Mouse (Mus musculus) natural killer cell, adult 2 months (primary cell): ENCODE data around the gene Dync2li1.

ENCODE experiments used
- DNase-seq, 2 experiments: peaks; one replicate each; pipeline ENCODE4 v3.0.0; 2022; ENCODE audit warnings: low spot score in 2 of 2

The Dync2li1 gene

DNA sequence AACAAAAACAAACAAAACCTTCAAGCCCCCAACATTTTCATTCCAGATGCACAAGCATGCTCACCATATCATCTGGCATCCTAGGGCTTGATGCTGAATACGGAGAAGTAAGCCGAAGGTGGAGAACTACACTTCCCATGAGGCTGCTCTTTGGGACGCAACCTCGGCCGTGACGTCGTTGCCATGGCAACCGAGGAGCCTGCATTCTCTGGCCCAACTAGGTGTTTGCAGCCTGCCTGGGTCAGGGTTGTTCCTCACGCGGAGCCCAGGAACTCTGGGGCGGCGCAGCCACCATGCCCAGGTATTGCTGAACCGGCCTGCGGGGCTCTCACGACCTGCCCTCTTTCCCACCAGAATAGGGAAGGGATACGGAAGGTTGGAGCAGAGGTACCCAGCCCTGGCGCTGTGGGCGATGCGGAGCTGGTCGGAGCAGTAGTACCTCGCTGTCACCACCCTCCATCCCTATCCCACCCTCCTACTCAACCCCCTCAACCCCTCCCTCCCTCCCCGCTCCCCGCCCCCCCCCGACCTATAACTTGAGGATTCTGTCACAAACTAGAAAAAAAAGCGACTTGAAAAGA lies at the start of gene Dync2li1:
TSS of gene Dync2li1 (plus strand) at position 221 of the 581 bp plus-strand sequence.
- peak; percentile 72 to 79 for DNase-seq

- DNase-seq = no peak
Observed at GRCm38 (mm10) chr17:84576621-84577293, 49.5 kb upstream of the Dync2li1 start.

- DNase-seq = no peak
Observed at GRCm38 (mm10) chr17:84579249-84579648, 47.0 kb upstream of the Dync2li1 start.

DNA sequence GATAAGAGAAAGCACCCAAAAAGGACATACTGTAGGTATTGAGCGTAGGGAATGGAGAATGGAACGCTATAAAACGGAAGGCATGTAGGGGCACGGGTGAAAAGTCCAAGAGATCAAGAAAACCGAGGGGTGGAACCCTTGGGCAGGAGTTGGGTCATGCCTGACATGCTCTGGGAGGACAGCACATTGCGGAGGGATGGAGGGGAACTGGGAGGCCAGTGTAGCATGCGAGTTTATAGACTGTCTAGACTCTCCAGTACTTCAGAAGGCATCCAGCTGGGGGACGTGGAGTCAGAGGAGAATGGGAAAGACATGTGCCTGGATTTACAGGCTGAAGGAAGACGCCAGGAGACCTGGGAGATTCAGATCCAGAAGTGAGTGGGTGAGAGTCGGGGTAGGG lies 46.5 kb upstream of the Dync2li1 start:
- DNase-seq = no peak

DNA sequence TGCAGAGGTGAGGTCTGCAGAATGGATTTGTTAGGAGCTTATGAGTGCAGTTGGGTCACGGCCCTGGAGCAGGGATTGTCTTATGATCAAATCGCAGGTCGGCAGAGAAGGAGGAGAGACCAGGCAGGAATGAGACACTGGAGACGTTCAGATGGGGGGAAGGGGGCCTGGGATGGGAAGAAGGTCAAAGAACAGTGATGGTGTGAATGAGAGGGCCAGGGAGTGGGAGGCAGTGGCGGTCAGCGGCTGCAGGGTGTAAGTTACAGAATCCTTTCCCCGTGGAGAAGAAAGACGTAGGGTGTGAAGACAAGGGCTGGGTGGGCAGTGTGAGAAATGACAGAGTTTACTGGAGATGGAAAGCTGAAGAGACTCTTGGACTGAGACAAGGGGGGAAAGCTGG lies 45.5 kb upstream of the Dync2li1 start:
- DNase-seq = no peak

GRCm38 (mm10) chr17:84581740-84582414 lies 44.4 kb upstream of the Dync2li1 start:
- DNase-seq = no peak

DNA sequence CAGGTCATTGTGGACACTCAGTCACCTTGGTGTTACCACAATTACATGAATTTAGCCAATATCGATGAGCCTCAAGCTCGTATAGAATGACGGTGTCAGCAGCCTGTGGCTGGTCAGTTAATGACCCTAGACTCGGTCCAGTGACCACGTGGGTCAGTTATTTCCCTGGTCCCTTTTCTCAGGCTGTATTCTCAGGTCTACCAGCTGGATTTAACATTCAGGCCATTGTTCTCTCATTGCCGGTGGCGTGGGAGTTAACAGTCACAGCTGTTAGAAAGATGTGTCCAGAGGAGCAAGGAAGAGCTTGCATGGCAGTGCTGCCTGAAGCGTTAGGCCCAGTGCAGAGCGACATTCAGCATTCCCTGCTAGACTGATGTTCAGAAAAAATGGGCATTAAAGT lies 42.2 kb upstream of the Dync2li1 start:
- DNase-seq = no peak

GRCm38 (mm10) chr17:84585104-84585503 lies 41.2 kb upstream of the Dync2li1 start:
- DNase-seq = no peak

DNA sequence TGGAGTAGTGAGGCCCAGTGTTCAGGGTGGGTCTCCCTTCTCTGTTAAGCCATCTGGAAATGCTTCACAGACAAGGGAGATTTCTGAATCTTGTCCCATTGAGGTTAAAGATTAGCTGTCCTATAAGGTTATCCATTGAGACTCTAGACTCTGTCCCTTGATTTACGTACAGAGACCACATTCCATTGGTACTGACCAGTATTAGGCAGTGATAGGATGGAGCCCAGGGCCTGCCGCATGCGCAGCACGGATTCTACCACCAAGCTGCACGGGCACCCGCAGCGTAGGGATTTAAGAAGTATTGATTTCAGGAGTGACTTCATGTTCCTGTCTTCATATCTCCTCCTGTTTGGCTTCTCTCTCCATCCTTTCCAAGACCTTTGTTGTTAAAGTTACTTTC lies 36.2 kb upstream of the Dync2li1 start:
- no peak for DNase-seq

DNA sequence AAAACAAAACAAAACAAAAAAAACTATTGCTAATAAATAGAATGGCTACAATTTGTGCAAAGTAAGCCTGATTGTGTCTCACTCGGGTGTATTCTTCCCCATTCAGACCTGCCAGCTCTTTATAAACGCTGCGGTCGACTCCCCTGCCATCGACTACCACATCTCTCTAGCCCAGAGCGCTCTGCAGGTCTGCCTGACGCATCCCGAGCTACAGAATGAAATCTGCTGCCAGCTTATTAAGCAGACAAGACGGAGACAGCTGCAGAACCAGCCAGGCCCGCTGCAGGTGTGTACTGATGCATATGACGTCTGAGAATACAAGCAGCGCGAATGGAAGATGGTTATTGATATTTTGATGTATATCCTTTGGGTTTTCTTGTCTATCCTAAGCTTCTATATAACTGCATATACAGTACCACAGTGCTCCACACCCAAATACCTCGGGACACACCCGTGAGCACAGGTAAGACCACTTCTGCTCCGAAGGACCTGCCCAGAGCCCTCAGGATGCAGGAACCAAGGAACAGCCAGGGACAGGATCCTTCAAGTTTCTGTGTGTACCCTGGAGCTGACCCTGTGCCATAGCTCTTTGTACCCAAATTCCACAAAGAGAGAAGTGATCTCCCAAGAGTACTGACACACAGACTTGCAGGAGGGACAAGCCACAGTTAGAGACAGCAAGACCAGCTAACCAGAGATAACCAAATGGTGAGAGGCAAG lies 34.7 kb upstream of the Dync2li1 start:
- no peak for DNase-seq

DNA sequence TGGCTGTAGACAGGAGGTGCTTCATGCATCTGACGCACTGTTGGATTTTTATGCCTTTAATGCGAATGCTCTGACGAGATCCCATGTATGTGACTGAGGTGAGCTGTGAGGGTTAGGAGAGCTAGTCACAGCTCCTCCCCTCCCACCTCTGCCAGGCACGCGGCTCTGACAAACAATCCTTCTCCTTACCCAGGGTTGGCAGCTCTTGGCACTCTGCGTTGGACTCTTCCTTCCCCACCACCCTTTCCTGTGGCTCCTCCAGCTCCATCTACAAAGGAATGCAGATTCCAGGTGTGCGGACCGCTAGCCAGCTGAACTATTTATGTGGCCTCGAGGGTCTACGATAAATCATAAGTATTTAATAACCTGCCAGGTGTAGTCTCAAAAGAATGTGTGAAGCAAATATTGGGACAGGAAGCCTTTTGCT lies 30.3 kb upstream of the Dync2li1 start:
- no peak for DNase-seq

GRCm38 (mm10) chr17:84596501-84596900 lies 29.8 kb upstream of the Dync2li1 start:
- DNase-seq = no peak

GRCm38 (mm10) chr17:84597859-84598258 lies 28.4 kb upstream of the Dync2li1 start:
- DNase-seq = no peak

DNA sequence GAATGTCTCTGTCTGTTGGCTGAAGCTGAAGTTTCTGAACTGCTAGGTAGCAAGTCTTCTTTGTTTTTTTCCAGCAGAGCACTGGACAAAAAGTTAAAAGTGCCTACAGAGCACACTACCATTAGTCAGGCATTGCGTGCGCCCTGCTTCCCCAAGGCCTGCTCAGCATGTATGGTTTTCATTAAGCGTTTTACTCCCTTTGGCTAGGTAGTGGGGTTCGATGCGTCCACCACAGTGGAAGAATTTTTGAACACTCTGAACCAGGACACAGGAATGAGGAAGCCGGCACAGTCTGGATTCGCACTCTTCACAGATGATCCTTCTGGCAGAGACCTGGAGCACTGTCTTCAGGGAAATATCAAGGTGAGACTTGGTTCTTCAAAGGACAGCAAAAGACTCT lies 27.4 kb upstream of the Dync2li1 start:
- no peak for DNase-seq

GRCm38 (mm10) chr17:84600051-84600983 lies 26.0 kb upstream of the Dync2li1 start:
- no peak for DNase-seq

GRCm38 (mm10) chr17:84601805-84602204 lies 24.5 kb upstream of the Dync2li1 start:
- DNase-seq = no peak

DNA sequence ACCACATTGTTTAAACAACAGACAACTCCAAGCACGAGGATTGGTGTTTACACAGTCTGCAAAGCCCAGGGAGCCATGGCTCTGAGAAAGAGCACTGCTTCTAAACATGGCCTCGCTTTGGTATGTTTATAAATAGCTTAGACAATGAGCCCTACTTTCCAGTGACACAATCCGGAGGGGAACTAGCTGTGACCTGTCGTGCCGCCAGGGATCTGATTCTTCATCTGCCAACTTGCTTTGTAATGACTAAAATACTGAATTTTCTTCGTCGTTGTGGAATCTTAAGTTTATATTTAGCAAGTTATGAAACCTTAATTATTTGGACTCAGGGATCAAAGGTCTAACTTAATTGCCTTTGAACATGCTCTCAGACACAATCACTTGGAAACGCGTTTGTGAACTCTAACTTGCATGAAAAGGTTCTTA lies 23.1 kb upstream of the Dync2li1 start:
- DNase-seq = no peak

- no peak for DNase-seq
Observed at GRCm38 (mm10) chr17:84603709-84604420, 22.4 kb upstream of the Dync2li1 start.

DNA sequence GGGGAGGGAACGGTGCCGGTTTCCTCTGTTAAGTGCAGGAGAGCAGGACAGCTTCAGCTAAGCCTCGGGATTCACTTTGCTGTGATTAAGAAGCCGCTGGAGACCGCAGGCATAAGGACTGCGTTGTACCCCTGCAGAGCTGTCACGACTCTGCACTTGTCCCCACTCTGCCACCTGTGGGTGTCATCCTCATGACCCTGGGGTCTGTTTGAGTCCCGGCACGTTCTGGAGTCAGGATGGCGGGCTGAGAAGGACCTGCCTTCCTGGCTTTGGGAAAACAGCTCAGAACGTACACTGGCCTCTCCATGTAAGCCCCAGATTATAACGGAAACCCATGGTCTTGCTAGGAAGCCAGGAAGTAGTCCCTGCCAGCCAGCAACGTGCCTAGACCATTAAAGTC lies 19.3 kb upstream of the Dync2li1 start:
- DNase-seq = no peak

DNA sequence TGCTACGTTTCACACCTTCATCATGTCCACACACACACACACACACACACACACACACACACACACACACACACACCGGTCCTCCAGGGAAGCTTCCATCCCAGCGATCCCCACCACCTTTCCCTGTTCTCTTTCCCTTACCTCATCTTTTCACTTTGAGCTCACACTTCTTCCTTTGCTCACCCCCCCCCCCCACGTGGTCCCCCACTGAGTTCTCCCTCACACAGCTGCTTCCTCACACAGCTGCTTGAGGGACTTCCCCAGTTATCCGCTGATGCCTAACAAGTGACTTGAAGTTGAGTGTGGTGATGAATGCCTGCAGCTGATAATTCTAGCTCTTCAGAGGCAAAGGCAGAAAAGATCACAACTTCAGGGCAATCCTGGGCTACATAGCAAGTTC lies 18.7 kb upstream of the Dync2li1 start:
- peak in 1 of 2 experiments; percentile 29 for DNase-seq

- DNase-seq = no peak
Observed at GRCm38 (mm10) chr17:84608606-84609005, 17.7 kb upstream of the Dync2li1 start.
